Mouse (Mus musculus) heart, postnatal 25 days (tissue): ENCODE results near the gene Txndc15. TPM values are rescaled to one million over a fixed set of nuclear protein-coding genes. Genes with fewer than 3 reads are reported as not detected.
"Not testable (repeated sequence)": the region's sequence is repeated elsewhere in the genome, so short reads cannot be mapped to it uniquely, and the experiment has no call there.

Experiments
- DNase-seq: peaks from one replicate; pipeline ENCODE4 v3.0.0; 2022; ENCODE audit warnings: low spot score
- intact Hi-C: fragments of 180-260 bp; cut with DNase I; formaldehyde crosslinking; loops from one replicate; pipeline ENCODE4 v1.15.1; 2025
- total RNA-seq, 2 experiments: library from RNA; stranded (reverse); gene quantifications; 2 replicates each; pipeline ENCODE4 v1.2.3; 2021

The Txndc15 gene
- total RNA-seq, result 10 to 100 TPM; 38.0 to 38.2 TPM

GRCm38 (mm10) chr13:55714501-55715166 is at the start of gene Txndc15:
Txndc15 (plus strand) TSS chr13:55714650.
- intact Hi-C loops, result loop anchor here (2.0 kb wide), 1 partner anchor 14 kb away; no protein-coding TSS in a partner anchor
- peak; percentile 74 for DNase-seq

DNA sequence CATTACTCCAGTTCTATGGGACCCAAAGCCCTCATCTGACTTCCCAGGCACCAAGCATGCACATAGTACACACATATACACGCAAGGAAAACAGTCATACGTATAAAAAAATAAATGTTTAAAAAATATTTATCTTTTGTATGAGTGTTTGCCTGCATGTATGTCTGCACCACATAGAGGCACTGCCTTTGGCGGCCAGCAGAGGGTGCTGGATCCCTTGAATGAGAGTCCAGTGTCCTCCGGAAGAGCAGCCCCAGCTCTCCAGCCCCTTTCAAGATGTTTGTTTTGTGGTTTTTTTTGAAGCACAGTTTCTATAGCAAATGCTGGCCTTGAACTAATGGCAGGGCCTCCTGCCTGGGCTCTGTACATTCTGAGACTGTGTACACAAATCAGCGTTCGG is 45.9 kb upstream of the Txndc15 start:
- intact Hi-C loops, result loop anchor here (2.0 kb wide), 1 partner anchor 60 kb away; no protein-coding TSS in a partner anchor
- DNase-seq, result no peak

DNA sequence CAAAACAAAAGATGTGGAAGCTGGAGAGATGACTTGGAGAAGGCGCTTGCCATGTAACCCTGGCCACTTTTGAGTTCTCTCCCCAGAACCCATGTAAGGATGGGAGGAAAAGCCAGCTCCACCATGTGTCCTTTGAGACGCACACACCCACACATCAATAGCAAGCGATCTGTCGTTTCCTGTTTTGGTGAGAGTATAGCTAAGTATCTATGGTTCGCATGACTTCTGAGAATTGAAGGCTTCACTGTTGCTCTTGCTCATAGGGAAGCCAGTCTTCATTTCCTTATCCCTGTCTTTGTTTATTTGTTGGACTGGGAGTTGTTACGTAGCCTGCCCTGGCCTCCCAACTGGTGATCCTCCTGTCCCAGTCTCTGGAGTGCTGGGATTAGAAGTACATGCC is 41.7 kb upstream of the Txndc15 start:
- no peak for DNase-seq
- intact Hi-C loops, result no loop called here

DNA sequence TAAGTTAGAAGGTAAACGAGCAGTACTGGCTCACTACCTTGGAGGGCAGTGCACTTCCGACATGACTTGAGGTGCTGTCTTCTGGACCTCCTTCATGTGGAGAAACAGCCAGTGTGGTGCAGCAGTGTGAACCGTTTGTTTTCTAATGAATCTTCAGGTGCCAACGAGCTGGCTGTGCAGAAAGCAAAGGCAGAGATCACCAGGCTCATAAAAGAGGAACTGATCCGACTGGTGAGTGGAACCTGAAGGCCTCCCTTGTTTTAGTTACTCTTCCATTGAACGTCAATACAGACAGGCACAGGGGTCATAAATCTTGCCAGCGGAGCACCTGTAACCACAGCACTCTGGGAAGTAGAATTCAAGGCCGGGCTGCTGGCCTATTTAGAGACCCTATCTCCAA is 37.1 kb upstream of the Txndc15 start:
- intact Hi-C loops, result no loop called here

GRCm38 (mm10) chr13:55682201-55682600 is 32.2 kb upstream of the Txndc15 start:
- intact Hi-C loops, result no loop called here
- DNase-seq, result no peak

More for the DNA sequence above, 37.1 kb upstream of the Txndc15 start:
- DNase-seq, result no peak

- intact Hi-C loops, result no loop called here
- DNase-seq, result no peak
Observed at GRCm38 (mm10) chr13:55683581-55683980, 30.9 kb upstream of the Txndc15 start.

GRCm38 (mm10) chr13:55686107-55686633 is 28.3 kb upstream of the Txndc15 start:
- intact Hi-C loops, result no loop called here
- DNase-seq, result no peak

DNA sequence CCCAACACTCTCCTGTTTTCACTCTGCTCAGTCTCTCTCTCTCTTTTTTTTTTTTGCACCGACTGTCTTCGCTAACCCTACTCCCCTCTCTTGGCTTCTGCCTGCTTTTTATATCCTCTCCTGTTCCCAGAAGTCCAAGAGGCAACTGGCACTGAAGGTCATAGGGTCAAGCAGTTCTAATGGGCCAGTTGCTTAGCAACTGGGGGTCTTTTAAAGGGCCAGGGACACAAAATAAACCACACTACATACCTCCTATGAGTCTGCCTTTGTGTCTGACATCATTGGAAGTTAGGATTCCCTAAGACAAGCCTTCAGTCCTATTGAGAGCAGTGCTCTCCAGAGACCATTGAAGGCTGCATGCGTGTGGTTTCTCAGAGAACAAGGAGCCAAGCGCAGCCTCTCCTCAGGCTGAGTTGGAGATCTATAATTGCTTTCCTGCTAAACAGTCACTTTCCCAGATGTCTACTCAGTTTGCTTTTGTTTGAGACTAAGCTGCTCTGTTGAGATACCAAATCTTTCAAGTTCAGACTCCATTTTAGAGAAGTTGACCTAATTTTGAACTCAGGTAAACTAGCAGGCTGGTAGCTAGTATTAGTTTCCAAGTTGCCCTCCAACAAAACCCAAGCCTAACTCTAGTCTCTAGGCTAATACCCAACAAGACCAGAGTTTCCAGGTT is 26.4 kb upstream of the Txndc15 start:
- no peak for DNase-seq
- intact Hi-C loops, result no loop called here

DNA sequence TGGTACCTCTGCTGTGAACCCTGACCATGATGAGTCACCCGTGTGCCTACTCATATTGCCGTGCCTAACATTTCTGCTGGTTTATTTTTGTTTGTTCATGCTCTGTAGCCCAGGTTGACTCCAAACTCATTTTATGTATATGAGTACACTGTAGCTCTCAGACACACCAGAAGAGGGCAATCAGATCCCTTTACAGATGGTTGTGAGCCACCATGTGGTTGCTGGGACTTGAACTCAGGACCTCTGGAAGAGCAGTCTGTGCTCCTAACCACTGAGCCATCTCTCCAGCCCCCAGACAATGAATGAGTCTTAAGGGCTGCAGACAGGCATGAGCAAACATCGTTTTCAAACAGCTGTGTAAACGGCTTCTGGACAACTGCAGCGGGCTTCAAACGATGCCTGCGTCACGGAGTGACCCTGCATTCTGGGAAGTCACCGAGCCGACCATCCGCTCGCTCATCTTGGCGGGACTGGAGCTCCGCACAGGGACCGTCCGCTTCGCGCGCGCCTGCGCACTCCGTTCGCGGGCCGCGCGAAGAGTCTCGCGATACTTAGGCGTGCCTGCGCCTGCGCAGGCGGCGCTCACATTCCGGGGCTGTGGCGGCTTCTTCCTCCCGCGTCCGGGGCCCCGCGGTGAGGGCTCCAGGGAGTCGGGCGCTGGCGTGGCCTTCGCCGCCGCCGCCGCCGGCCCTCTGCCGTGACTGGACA is 21.8 kb upstream of the Txndc15 start, which contains the start of gene B230219D22Rik:
Gene B230219D22Rik, plus strand, starts transcription at position 590 of the 708 bp plus-strand sequence.
- intact Hi-C loops, result loop anchor here (5.0 kb wide), 1 partner anchor 35 kb away; the partner anchor contains the start of gene Pcbd2
- peak; percentile 83 for DNase-seq

- intact Hi-C loops, result loop anchor here (5.0 kb wide), 1 partner anchor 34 kb away; the partner anchor contains the start of gene Pcbd2
- no peak for DNase-seq
Observed at GRCm38 (mm10) chr13:55693243-55693721, 21.2 kb upstream of the Txndc15 start.

DNA sequence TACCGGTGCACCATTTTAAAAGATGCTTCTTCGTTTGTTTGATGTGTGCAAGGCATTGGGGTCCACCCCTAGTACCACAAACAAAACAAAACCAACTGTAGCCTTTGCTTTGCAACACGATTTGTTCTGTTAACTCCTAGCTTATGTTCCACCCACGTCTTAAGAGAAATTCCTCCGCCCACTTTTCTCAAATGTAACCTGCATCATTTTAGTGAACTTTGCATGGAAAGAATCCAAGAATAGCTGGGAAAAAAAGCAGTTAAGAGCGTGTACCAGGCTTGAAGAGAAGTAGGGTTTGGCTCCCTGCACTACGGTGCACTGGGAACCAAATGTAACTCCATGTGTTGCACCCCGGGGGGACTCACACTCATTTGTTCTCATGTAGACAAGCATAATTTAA is 20.3 kb upstream of the Txndc15 start:
- intact Hi-C loops, result loop anchor here (5.0 kb wide), 1 partner anchor 33 kb away; the partner anchor contains the start of gene Pcbd2
- DNase-seq, result no peak

DNA sequence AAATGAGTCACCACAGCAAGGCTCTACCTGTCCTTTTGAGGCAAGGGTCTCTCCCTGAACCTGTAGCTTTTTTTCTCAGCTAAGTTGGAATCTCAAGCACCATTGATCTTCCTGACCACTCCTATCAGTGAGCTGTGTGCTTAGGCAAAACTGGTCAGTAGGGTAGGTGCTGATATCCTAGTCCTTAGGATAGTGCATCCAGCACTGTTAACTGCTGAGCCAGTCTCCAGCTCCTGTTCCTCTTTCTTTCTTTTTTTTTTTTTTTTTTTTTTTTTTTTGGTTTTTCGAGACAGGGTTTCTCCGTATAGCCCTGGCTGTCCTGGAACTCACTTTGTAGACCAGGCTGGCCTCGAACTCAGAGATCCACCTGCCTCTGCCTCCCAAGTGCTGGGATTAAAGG is 18.5 kb upstream of the Txndc15 start:
- intact Hi-C loops, DNase-seq: not testable (repeated sequence)

- no peak for DNase-seq
- intact Hi-C loops, result no loop called here
Observed at GRCm38 (mm10) chr13:55704301-55704700, 10.1 kb upstream of the Txndc15 start.

DNA sequence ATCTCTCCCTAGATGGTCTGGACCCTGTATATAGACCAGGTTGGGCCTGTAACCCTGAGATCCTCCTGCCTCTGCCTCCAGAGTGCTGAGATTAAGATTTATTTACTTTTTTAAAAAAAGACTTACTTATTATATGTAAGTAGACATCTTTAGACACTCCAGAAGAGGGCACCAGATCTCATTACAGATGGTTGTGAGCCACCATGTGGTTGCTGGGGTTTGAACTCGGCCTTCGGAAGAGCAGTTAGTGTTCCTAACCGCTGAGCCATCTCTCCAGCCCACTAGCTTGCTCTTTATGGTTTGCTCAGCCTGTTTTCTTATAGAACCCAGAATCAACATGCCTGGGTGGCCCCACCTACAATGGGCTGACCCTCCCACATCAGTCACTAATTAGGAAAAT is 1.6 kb upstream of the Txndc15 start:
- no peak for DNase-seq
- intact Hi-C loops, result no loop called here

GRCm38 (mm10) chr13:55715167-55715512 is 690 bp downstream of the Txndc15 start:
- no peak for DNase-seq
- intact Hi-C loops, result loop anchor here (2.0 kb wide), 1 partner anchor 14 kb away; no protein-coding TSS in a partner anchor

GRCm38 (mm10) chr13:55715908-55716510 is 1.6 kb downstream of the Txndc15 start:
- intact Hi-C loops, result loop anchor here (2.0 kb wide), 1 partner anchor 13 kb away; no protein-coding TSS in a partner anchor
- no peak for DNase-seq

- intact Hi-C loops, result loop anchor here (10.0 kb wide), 1 partner anchor 243 kb away; no protein-coding TSS in a partner anchor
- no peak for DNase-seq
Observed at GRCm38 (mm10) chr13:55721516-55721915, 7.1 kb downstream of the Txndc15 start.

- intact Hi-C loops, result loop anchor here (10.0 kb wide), 1 partner anchor 243 kb away; no protein-coding TSS in a partner anchor
- DNase-seq, result no peak
Observed at GRCm38 (mm10) chr13:55721995-55722394, 7.5 kb downstream of the Txndc15 start.

- intact Hi-C loops, result loop anchor here (5.0 to 10.0 kb wide), 2 partner anchors 34 to 238 kb away; partner anchors contain the start of gene B230219D22Rik
- DNase-seq, result no peak
Observed at GRCm38 (mm10) chr13:55726598-55727119, 12.2 kb downstream of the Txndc15 start.
